Mouse (Mus musculus) liver, embryonic 14.5 days (tissue): Measurements from ENCODE around the gene Kctd2. TPM values are rescaled to one million over a fixed set of nuclear protein-coding genes. Genes with fewer than 3 reads are reported as not detected.
"Not testable (repeated sequence)": the region's sequence is repeated elsewhere in the genome, so short reads cannot be mapped to it uniquely, and the experiment has no call there.

ENCODE experiments used
- ATAC-seq: fragments of 200-750 bp; cut with Nextera tagmentation; 2 replicates; pipeline ENCODE4 v1.8.0; 2017; ENCODE audit warnings: moderate number of reproducible peaks, mild to moderate bottlenecking, moderate library complexity; ENCODE audit not compliant: insufficient read depth
- DNase-seq, 3 experiments: peaks; one replicate each; pipeline ENCODE4 v3.0.0-alpha.2; 2012 to 2013; ENCODE audit warnings: low read depth in 3 of 3, low spot score in 3 of 3
- H3K27ac ChIP-seq: fragments of 300-500 bp; sonication (generic); 2 replicates; pipeline ENCODE4 v1.5.1; 2014; ENCODE audit warnings: moderate library complexity, mild to moderate bottlenecking, control low read depth, inconsistent platforms
- H3K27me3 ChIP-seq: fragments of 300-500 bp; sonication (generic); 2 replicates; pipeline ENCODE4 v1.6.1; 2014; ENCODE audit warnings: mild to moderate bottlenecking, low read length, moderate library complexity; ENCODE audit not compliant: control insufficient read depth, insufficient read depth
- H3K36me3 ChIP-seq: fragments of 300-500 bp; sonication (generic); replicated peaks from 2 replicates; pipeline ENCODE4 v1.6.1; 2014; ENCODE audit warnings: low read depth; ENCODE audit not compliant: control insufficient read depth, insufficient read depth
- H3K4me1 ChIP-seq, 2 experiments: fragments of 200-500 bp in 1 of 2; fragments of 300-500 bp in 1 of 2; sonication (generic) in 1 of 2; replicated peaks; 2 replicates each; pipeline ENCODE4 v1.6.1; 2012 to 2014; ENCODE audit warnings: antibody characterized with exemption in 1 of 2, inconsistent platforms in 1 of 2, low read length in 1 of 2; ENCODE audit not compliant: control insufficient read depth in 2 of 2, insufficient read depth in 2 of 2
- H3K4me2 ChIP-seq: fragments of 300-500 bp; sonication (generic); 2 replicates; pipeline ENCODE4 v1.6.1; 2014; ENCODE audit warnings: low read depth, mild to moderate bottlenecking, control low read depth, moderate library complexity
- H3K4me3 ChIP-seq, 2 experiments: fragments of 200-500 bp in 1 of 2; fragments of 300-500 bp in 1 of 2; sonication (generic) in 1 of 2; 2 replicates each; pipeline ENCODE4 v1.5.1; 2012 to 2014; ENCODE audit warnings: low read depth in 2 of 2, low read length in 2 of 2, mild to moderate bottlenecking in 2 of 2, control low read depth in 1 of 2, inconsistent platforms in 1 of 2, moderate library complexity in 1 of 2; ENCODE audit not compliant: insufficient read depth in 1 of 2
- H3K9ac ChIP-seq: fragments of 300-500 bp; sonication (generic); replicated peaks from 2 replicates; pipeline ENCODE4 v1.6.1; 2014; ENCODE audit warnings: mild to moderate bottlenecking, control low read depth, moderate library complexity
- H3K9me3 ChIP-seq: fragments of 300-500 bp; sonication (generic); 2 replicates; pipeline ENCODE4 v1.6.1; 2016; ENCODE audit warnings: low read length, mixed read lengths; ENCODE audit not compliant: control insufficient read depth
- CTCF ChIP-seq: IDR thresholded peaks from 2 replicates; pipeline ENCODE4 v1.5.1; 2016; ENCODE audit warnings: antibody characterized with exemption, low read depth, control low read depth
- EP300 ChIP-seq: IDR thresholded peaks from 2 replicates; pipeline ENCODE4 v1.6.1; 2016; ENCODE audit warnings: antibody characterized with exemption, low read depth
- WGBS: fragments of 180-500 bp; shearing (Covaris S2); extraction: QIAGEN DNeasy Blood & Tissue Kit; methylation state at CpG from one replicate; pipeline ENCODE4 v1.1.7; 2014; ENCODE audit not compliant: insufficient replicate concordance; 5-methylcytosine and 5-hydroxymethylcytosine counted together
- polyA plus RNA-seq, 2 experiments: library from polyadenylated mRNA; depleted of rRNA in 1 of 2; stranded (reverse) in 1 of 2; unstranded in 1 of 2; fragments of >200 nt; fragmentation: Nextera tagmentation in 1 of 2; extraction: Ambion mirVana in 1 of 2; gene quantifications; 2 replicates each; pipeline versions ENCODE4 v1.2.1 to v1.2.3; 2012 to 2014

Kctd2 gene
- polyA plus RNA-seq, 2 experiments: 5.2 to 5.8 TPM

- peak; percentile 37 for TF ChIP-seq EP300
- peak; percentile 100 for TF ChIP-seq CTCF
- Histone ChIP-seq H3K4me3 (peak overlapping the region in 1 of 2 experiments; percentile 0; a peak in 1 of 4 replicates), H3K36me3 (no peaks in the 10 kb centered on the region)
These were observed 53.8 kb downstream of the Kctd2 start for GRCm38 (mm10) chr11:115473626-115474275.

DNA sequence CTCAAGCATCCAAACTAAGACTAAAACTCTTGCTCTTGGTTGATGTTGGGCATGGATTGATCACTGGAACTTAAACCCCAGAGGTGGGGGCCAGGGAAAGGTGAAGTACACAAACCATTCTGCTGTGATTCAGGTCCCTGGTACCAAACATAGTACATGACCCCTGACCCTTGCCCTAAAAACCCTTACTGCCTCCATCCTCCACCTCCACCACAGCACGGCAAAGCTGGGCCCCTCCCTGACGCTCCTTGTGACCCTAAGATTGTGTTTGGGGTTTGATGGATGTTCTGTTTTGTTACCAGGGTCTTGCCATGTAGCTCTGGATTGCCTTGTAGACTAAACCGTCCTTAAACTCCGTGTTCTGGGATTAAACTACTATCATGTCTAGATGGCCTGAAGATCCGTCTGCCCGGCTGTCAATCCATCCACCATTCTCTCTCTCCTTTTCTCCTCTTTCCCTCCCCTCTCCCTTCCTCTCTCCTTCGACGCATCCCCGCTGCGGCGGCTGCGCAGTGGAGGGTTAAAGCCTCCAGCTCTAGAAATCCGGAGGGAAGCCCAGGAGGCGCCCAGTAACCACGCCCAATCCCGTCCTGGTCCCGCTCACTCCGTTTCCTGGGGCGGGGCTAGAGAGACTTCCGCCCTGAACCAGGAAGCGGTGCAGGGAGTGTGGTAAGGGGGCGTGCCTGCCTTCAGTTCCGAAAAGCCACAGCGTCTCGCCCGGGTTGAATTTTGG lies 55.3 kb downstream of the Kctd2 start, which contains the start of gene Armc7:
TSS of gene Armc7 (plus strand) at position 643 of the 733 bp plus-strand sequence.
- Histone ChIP-seq H3K4me2 (peak within 1 kb of the TSS; percentile 93), H3K36me3 (no peaks in the 10 kb centered on the region), H3K27me3 (no peaks in the 10 kb centered on the region), H3K9ac (peak within 1 kb of the TSS; percentile 87), H3K4me1 (peaks cover 12 to 20% of the 10 kb centered on the region in 2 experiments), H3K9me3 (no peaks in the 10 kb centered on the region), H3K27ac (peak within 1 kb of the TSS; percentile 69), H3K4me3 (peak within 1 kb of the TSS; percentile 73 to 81)
- 2% methylated on average over 26 of the region's 26 CpGs for WGBS
- DNase-seq: peak; percentile 90 to 91 (median 90)
- no peak for TF ChIP-seq EP300
- TF ChIP-seq CTCF: peak; percentile 17; the same call in 1 of the 2 replicates
- peak; percentile 95 for ATAC-seq

More at GRCm38 (mm10) chr11:115473626-115474275, 53.8 kb downstream of the Kctd2 start:
- Histone ChIP-seq H3K9ac (no peak overlapping the region; the same call in 1 of the 2 replicates), H3K27ac (peak overlapping the region; percentile 69), H3K4me2 (peak overlapping the region; percentile 28), H3K9me3 (no peaks in the 10 kb centered on the region), H3K27me3 (no peaks in the 10 kb centered on the region), H3K4me1 (peaks cover 12 to 20% of the 10 kb centered on the region in 2 experiments)
- WGBS: 21% methylated on average over 15 of the region's 15 CpGs
- ATAC-seq: peak; percentile 45
- peak; percentile 92 to 95 (median 92) for DNase-seq

- Histone ChIP-seq H3K4me3 (peak overlapping the region; percentile 73 to 81), H3K9ac (peak overlapping the region; percentile 87), H3K4me2 (peak overlapping the region; percentile 93), H3K9me3 (no peaks in the 10 kb centered on the region), H3K4me1 (peaks cover 12 to 20% of the 10 kb centered on the region in 2 experiments), H3K36me3 (no peaks in the 10 kb centered on the region), H3K27me3 (no peaks in the 10 kb centered on the region), H3K27ac (no peak overlapping the region; the same call in 1 of the 2 replicates)
- 2% methylated on average over 28 of the region's 28 CpGs for WGBS
- peak; percentile 49 for ATAC-seq
- DNase-seq: no peak
- TF ChIP-seq EP300: no peak
- no peak for TF ChIP-seq CTCF
These were observed 55.9 kb downstream of the Kctd2 start for GRCm38 (mm10) chr11:115475758-115476237.

GRCm38 (mm10) chr11:115476630-115477029 lies 56.7 kb downstream of the Kctd2 start:
- Histone ChIP-seq H3K4me2 (peak overlapping the region; percentile 93), H3K4me3 (peak overlapping the region; percentile 1 to 73; a peak in 2 of 4 replicates), H3K4me1 (peaks cover 12 to 20% of the 10 kb centered on the region in 2 experiments)
- H3K27me3 ChIP-seq, DNase-seq, ATAC-seq, H3K9ac ChIP-seq, H3K27ac ChIP-seq, H3K9me3 ChIP-seq, H3K36me3 ChIP-seq: not testable (repeated sequence)
- 69% methylated on average over 4 of the region's 4 CpGs for WGBS

GRCm38 (mm10) chr11:115477388-115477787 lies 57.5 kb downstream of the Kctd2 start:
- H3K9ac ChIP-seq, H3K27ac ChIP-seq, DNase-seq, H3K27me3 ChIP-seq, H3K4me3 ChIP-seq, ATAC-seq, H3K36me3 ChIP-seq, H3K9me3 ChIP-seq: not testable (repeated sequence)
- Histone ChIP-seq H3K4me2 (peak overlapping the region; percentile 93), H3K4me1 (peaks cover 12 to 20% of the 10 kb centered on the region in 2 experiments)
- WGBS: 45% methylated on average over 7 of the region's 7 CpGs
